Mouse (Mus musculus): ENCODE measurements around the gene Iqca.

The Iqca gene

DNA sequence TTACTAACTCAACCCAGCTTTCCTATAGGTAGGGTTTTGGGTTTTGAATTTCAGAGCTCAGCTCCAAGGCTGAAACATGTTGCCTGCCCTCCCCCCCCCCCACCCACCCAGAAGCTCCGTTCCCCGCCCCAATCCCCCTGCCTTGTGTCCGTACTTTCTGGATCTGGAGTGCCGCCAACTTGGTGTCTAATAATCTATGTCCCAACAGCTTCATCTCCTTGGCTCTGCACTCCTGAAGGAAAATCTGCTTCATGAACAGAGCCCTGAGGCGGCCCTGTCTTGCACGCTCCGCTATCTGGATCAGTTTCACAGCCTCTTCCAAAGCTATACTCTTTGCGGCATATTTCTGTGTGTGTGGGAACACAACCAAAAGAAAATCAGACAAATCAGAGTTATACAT is 13.5 kb downstream of the Iqca start:
- in situ Hi-C loops (cut with MseI, MboI): no loop called here

DNA sequence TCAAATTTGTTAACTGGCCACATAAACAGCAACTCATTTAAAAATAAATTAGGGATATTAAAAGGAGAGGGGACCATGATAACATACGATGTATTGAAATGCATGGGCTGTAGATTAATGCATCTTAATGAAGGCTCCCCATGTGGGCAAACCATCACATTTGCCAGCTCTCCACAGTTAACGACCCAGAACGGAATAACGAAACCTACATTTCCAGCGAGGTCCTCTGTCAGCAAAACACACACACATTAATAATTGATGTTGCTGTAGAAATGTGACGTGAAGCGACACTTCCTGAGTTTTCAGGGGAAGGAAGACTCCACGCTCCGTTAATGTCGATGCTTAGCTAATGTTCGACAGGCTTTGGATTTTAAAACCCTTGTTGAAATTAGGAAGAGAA is 20.8 kb downstream of the Iqca start:
- in situ Hi-C loops (cut with MseI, MboI): no loop called here

DNA sequence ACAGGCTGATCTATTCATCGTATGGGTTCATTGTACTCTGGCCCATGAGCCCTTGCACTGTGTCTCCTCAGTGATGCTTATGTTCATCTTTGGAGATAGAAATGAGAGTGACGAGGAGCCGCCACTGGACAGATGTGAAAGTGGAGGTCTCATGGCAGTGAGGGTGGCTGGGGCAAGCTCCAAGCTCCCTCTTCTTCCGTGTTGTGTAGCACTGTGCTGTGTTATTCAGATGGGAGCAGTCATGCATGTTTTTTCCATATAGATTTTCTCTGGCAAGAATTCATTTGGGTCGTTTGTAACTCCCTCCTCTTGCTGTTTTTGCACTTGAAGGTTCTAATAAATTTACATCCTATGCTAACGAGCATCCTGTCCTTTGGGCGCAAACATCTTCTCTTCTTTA is 21.2 kb downstream of the Iqca start:
- in situ Hi-C loops (cut with MseI, MboI): no loop called here

DNA sequence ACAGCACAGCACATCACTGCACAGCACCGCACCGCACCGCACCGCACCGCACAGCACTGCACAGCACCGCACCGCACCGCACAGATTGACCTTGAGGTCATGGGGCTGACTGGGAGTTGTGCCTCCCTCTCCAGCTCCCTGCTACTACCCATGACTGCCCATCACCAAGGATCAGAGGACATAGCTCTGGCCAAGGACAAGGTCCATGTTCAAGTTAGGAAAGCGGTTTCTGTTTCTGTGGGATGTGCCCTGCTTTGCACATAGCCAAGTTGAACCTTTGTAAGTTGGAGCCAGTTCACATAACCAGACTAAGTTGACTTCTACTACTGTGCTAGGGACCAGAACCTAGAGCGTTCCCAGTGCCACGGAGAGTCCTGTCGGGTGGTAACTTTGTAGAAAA is 28.6 kb downstream of the Iqca start:
- in situ Hi-C loops (cut with MseI, MboI): no loop called here

DNA sequence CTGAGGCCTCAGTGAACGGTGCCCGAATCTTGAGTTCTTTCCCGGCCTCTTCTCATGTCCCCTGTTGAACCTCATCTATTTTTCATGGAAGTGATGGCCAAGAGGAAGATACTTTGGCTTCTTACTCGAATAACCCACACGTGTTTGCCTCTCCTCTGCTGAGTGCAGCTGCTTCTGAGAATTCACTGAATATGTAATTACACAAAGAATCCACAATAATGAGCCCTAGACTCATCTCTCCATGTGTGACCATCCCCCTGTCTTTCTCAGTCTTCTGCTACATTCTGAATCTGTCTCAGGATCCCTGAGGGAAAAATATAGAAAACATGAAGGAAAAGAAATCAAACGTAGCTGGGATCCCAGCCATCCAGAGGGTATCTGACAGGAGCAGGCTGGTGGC is 32.5 kb downstream of the Iqca start:
- in situ Hi-C loops (cut with MseI, MboI): no loop called here

DNA sequence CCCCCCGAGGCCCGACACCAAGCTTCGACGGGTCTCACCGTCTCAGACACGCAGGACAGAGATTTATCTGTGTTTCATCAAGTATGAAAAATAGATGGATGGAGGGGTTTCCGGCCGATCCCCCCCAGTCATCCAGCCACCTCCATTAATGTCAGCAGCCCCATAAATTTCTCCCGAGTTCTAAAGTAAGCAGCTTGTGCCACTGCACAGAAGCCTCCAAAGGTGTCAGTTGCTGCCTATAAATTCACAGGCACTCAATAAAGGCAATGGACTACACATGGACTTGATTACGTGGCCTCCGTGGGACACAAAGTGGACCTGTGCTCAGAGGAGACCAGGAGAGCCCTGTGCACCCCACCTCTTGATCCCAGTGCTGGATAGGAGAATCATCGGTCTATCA is 34.0 kb downstream of the Iqca start:
- in situ Hi-C loops (cut with MseI, MboI): no loop called here

DNA sequence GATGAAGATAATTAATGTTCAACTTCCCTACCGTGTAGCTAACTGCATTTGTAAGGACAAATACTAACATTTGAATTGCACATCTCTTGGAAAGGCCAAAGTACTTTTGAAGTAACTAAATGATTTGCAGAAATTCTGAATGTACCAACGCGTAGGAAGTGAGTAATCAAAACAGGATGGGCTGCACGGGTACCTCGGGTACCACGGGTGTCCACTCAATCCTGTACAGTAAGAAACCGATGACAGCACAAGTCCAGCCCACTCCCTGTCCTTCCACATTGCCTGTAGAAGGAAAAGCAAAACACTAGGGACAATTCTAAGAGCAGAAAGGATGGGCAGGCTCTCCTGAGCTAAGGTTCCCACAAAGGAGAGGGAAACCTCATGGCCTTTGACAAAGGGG is 36.0 kb downstream of the Iqca start:
- in situ Hi-C loops (cut with MseI, MboI): no loop called here

DNA sequence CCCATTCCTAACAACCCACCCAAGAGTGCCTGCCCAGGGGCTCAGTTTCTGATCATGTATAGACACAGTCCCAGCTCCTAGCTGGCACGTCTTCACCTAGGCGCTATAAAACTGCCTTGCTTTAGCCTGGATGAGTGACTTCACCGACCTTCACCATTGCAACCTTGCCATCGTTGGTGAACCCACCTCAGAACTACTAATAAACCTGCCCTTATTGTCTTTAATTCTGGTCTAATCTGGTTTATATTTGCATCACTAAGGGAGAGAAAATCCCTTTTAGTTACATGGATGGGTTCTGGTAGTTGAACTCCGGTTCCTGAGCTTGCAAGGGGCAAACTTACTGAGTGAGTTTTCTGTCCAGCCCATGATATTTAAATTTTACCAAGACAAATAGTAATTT is 38.6 kb downstream of the Iqca start:
- in situ Hi-C loops (cut with MseI, MboI): no loop called here

DNA sequence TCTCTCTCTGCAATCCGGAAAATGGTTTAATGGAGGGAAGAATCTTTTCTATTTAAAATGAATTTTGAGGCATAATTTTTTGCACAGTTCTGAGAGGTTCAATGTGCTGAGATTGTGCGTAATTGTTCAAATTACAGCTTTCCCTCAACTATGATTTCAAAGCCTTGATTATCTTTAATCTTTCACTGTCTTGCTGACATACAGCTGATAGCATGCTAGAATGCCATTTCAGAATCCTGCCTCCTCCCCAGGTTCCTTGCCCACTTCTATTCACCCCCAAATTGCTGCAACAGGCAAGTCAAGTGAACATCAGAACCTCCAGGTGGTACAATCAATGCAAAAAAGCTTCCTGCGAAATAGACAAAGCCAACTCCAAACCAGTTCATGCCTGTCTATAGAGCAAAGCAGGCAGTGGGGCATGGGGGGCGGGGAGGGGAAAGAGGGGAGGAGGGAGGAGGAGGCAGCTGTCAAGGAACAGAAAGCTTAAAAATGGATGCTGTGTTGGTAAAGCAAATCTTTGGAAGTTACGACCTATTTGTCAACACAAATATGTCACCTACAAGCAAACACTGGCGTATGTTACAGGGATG is 39.5 kb downstream of the Iqca start:
- in situ Hi-C loops (cut with MseI, MboI): no loop called here

DNA sequence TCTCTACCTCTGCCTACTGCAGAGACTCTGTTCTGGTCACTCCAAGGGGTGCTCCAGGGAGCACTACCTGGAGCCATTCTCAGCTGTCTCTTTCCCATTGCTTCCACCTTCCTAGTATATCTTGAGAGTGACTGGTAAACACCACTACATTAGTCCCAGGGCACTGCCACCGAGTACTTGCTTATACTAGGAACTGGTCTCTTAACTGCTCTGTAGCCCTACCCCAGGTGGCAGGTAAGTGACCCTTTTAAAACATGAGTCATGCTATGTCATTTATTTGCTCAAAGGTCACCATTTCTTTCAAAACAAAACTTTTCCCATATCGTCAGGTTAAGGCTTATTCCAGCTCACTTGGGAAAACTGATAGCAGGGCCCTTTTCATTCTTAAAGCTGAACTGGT is 40.5 kb downstream of the Iqca start:
- in situ Hi-C loops (cut with MseI, MboI): no loop called here

DNA sequence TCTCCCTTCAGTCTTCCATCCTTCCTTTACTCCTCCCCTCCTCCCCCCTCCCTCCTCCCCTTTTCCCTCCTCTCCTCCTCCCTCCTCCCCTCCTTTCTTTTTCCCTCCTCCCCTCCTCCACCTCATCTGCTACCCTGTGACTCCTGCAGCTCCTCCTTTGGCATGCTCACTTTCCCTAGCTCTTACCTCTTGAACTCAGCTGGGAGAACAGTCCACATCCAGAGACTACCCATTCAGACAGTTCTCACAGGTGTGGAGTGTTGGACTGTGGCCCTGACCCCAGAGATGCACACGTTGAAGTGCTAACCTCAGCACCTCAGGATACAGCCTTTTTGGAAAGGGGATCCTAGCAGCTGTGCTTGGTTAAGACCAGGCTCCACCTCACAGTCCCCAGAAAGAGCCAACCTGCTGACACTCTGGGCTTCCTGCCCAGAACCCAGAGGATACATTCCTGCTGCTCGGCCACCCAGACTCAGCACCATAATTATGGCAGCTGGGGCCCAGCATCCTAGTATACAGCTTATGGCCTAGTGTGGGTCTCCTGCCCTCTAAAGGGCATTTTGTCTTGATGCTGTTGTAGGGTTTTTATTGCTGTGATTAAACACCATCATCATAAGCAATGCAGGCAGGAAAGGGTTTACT is 41.9 kb downstream of the Iqca start:
- in situ Hi-C loops (cut with MseI, MboI): no loop called here

DNA sequence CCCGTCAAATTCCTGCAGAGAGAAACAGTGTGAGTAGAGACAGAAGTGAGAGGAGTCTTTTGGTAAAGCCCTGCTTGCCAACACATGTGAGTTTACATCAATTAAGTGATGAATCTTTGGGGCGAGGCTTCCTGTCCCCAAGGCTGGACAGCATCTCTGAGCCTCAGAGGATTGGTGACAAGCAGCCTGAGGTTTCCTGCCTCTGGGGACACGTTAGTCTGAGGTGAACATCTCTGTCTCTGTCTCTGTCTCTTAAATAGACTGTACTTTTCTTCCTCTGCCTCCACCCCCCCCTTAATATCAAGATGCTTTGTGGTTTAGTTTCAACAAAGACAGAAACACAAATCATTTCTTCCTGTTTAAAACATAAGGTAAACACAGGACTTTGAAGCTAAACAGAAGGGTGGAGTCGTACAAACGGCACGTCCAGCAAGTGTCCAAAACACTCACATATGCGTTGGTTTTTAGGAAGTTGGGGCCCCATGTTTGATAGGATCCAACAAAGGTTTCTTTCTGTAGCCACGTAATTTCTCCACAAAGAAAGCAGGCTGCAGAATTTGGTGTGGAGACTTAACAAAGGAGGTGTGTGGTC is 49.2 kb downstream of the Iqca start:
- in situ Hi-C loops (cut with MseI, MboI): no loop called here

DNA sequence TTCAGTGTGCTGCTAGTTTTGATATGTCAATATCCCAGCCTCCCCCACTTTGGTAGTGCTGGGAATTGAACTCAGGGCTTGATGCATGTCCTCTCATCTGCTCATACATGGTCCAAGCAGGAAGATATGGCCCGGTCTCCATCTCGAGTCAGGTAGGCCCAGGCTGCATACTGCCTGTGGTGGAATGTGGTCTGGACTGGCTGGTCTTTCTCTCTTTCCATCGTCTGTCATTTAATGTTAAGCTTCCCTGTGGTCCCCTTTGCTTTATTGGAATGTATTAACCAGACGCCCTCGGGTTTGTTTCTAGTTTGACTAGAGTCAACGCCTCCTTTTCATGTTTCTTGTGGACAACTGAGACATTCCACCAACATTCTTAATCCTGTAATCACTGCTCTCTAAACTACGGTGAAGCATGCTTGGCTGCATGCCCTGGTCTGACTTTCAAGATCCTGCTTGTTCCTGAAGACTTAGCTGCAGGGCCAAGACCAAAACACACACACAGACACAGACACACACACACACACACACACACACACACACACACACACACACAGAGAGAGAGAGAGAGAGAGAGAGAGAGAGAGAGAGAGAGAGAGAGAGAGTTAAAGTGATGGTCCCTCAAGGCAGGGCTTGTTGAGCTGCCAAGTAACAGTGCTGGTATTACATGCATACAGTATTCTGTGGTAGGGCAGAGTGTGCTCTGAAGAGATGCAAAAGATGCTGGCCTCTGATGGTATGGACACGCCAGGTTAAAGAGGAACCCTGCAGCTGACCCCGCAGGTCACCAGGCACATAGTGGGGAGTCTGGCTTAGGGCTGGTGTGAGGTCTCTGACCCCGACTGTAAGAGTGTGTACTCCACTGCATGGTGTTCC is 52.6 kb downstream of the Iqca start:
- in situ Hi-C loops (cut with MseI, MboI): no loop called here

DNA sequence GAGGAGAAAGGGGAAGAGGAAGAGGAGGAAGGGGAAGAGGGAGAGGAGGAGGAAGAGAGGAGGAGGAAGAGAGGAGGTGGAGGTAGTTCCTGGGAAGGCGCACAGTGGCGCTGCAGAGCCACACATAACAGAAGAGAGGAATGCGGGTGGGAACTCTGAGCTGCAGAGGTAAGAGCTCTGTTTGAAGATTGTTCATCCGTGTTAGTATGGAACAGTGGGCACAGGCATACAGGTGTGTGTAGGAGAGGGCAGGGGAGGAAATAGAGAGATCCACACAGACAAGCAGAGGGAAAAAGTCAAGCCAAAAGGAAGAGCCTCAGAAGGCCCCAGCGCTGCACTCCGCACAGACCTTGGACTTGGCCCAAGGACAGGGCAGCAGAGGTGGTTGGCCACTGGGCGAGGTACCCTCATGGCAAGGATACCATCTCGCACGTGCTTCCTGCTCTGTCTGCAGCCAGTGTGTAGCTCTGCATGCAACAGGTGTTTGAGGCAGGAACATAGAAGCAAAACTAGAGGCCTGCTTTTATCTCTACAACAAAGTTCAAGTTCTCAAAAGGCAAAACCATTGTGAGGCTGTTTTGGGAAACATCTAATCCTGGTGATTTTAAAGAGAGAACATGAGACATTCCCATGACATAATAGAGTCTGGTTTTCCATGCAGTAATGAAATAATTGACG is 60.2 kb downstream of the Iqca start:
- in situ Hi-C loops (cut with MseI, MboI): no loop called here

DNA sequence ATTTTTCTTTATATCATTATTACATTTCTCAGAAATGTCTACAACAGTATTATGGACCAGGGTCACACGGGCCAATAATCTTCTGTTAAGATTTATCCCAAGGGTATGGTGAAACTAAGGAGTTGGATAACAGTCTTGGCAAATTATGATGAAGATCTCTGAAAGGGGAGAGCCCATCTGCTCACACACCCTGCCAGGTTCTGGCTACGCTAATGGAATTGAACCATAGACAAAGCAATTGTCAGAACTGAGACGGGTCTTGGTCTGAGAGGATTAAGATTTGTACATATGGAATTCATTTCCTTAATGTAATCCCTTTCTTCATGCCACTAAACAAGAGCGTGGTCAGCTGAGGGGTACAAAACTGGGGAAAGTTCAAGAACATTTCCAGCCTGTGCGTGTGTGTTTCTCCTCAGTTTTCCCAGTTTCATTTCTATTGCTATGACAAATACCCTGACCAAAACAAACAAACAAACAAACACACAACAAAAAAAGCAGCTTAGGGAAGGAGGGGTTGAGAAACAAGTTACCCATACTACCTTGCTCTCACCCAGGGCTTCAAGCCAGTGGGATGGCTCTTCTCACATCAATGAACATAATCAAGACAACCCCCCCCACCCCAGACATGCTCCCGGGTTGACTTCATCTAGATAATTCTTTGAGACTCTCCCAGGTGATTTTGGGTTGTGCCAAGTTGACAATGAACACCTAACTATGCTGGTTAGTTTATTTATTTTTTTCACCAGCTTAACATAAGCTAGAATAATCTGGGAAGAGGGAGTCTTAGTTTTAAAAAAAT is 64.8 kb downstream of the Iqca start:
- in situ Hi-C loops (cut with MseI, MboI): no loop called here

DNA sequence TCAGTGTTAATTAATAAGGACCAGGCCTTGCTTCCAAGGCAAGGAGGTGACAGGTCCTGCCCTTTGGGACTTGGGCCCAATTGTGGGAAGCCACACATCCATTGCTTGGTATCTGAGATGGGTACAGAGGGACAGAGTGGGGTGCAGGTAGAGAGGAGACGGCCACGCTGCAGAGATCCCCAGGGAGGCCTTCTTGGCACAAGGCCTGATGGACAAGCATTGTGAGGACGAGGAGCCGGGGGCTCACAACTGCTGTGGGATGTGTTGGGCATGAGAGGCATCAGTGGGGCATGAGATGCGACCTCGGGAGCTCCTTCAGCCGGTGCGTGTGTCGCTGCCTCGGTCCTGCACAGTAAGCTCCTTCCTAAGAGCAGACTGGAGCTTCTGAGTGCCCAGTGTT is 66.7 kb downstream of the Iqca start:
- in situ Hi-C loops (cut with MseI, MboI): no loop called here

DNA sequence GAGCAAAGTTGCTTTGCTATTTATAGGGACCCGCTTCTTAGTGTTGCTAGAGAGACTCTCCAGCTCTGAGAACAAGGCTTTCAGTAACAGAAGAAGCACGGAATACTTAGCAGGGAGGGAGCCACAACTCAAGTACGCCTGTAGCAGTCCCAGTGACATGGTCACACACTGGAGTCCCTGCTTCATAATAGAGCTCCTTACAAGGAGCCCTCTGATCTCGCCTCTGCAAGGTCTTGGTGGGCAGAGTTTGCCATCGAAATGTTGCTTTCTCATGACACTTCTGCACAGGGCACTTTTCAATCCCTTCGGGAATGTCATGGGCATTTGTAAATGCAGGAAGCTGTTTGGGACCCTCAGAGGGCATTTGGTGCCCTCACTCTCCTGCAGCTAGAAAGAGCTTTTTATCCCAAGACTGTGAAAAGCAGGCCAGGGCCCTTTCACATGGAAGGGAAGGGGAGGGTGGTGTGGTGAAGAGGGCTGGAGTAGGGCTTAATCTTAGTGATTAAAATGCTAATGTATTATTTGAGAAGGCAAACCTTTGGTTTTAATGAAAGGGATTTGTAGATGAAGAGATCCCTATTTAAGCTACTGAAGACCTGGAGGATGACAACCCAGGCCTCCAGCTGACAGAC is 67.6 kb downstream of the Iqca start:
- in situ Hi-C loops (cut with MseI, MboI): no loop called here

DNA sequence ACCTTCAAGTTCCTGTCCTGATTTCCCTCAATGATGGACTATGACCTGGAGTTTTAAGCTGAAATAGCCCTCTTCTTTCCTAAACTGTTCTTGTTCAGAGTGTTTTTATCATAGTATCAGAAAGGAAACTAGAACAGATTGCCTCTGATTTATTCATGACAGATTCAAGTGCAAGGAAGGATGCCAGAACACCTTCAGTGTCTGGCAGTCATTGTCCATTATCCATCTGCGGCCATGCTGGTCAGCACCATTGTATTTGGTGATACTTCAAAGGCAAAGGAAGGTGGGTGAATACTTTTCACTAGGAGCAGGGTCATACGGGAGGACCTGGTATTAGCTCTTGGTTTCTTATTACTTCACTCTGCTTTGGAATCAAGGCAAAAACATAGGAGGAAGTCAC is 76.9 kb downstream of the Iqca start:
- in situ Hi-C loops (cut with MseI, MboI): no loop called here

DNA sequence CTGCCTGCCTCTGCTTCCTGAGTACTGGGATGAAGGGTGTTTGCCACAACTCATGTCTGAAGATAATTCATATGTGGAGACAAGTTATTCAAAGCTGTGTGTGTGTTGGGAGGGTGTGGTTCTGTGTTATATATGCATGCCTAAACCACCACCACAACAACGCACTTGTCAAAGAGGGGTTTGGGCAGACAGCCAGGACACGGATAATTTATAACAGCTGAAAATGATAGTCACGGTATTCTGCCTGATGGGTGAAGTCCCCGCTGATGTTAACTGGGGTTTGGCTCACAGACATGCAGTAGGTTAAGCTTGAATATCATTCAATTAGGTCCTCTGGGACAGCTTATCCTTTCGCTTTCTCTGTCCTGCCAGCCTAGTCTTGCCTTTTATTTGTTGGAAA is 78.4 kb downstream of the Iqca start:
- in situ Hi-C loops (cut with MseI, MboI): no loop called here

DNA sequence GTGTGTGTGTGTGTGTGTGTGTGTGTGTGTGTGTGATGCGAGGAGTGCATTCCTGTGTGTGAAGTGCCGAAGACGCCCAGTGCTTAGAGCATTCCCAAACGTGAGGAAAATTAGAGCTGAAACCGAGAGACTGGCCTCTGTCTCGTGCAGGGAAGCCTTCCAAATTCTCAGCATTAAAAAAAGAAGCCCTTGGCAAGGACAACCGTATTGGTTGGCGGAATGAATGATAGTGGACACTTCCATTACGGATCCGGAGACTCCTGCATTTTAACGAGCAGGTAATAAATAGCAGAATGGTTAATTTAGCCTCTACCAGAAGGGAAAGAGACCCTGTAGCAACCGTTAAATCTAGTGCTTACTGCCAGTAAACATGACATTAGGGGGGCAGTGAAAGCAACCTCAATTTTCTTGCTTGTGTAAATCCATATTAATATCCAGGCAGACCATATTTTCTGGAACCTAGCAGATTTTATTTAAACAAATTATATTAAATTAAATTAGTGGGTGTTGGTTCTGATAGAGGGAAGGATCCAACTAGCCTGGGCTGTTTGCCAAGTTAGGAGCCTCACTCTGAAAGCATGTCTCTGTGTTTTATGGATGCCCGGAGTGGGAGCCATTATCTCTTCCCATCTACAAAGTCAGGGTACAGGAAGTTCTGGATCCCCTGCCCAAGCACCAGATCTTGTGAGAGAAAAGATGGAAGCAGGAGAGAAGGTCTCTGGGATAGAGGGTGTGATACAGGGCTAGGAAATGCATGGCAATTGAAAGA is 81.2 kb downstream of the Iqca start:
- in situ Hi-C loops (cut with MseI, MboI): no loop called here
